Mouse (Mus musculus) stomach, embryonic 14.5 days (tissue): ENCODE measurements at regions not wholly inside any gene's neighbourhood (a gene's known extent, or its start where the extent isn't known, plus 50 kb on each side); places are given as distances from the start of the nearest gene placed in this dataset.

Experiments used
- ATAC-seq: fragments of 200-750 bp; cut with Nextera tagmentation; 2 replicates; pipeline ENCODE4 v1.8.0; 2017; ENCODE audit warnings: low read depth, moderate TSS enrichment; ENCODE audit not compliant: insufficient number of reproducible peaks, insufficient read depth, low FRiP score
- H3K27ac ChIP-seq: fragments of 300-500 bp; sonication (generic); 2 replicates; pipeline ENCODE4 v1.5.1; 2014; ENCODE audit warnings: mild to moderate bottlenecking, low read length, moderate library complexity, mixed read lengths
- H3K27me3 ChIP-seq: fragments of 300-500 bp; sonication (generic); 2 replicates; pipeline ENCODE4 v1.6.1; 2014; ENCODE audit warnings: low read length, control low read depth, mixed read lengths; ENCODE audit not compliant: control insufficient read depth, insufficient read depth
- H3K36me3 ChIP-seq: fragments of 300-500 bp; sonication (generic); 2 replicates; pipeline ENCODE4 v1.6.1; 2014; ENCODE audit warnings: mild to moderate bottlenecking, control low read depth, low read length, moderate library complexity, mixed read lengths; ENCODE audit not compliant: control insufficient read depth, insufficient read depth
- H3K4me1 ChIP-seq: fragments of 300-500 bp; sonication (generic); 2 replicates; pipeline ENCODE4 v1.6.1; 2014; ENCODE audit warnings: low read length, control low read depth, mixed read lengths; ENCODE audit not compliant: control insufficient read depth, insufficient read depth
- H3K4me2 ChIP-seq: fragments of 300-500 bp; sonication (generic); replicated peaks from 2 replicates; pipeline ENCODE4 v1.6.1; 2014; ENCODE audit warnings: low read depth, low read length, control low read depth
- H3K4me3 ChIP-seq: fragments of 300-500 bp; sonication (generic); 2 replicates; pipeline ENCODE4 v1.5.1; 2014; ENCODE audit warnings: low read depth, low read length, control low read depth
- H3K9ac ChIP-seq: fragments of 300-500 bp; sonication (generic); replicated peaks from 2 replicates; pipeline ENCODE4 v1.6.1; 2014; ENCODE audit warnings: low read depth, mild to moderate bottlenecking, control low read depth, low read length, moderate library complexity, mixed read lengths
- H3K9me3 ChIP-seq: fragments of 300-500 bp; sonication (generic); 2 replicates; pipeline ENCODE4 v1.6.1; 2016; ENCODE audit warnings: low read depth, low read length, control low read depth; ENCODE audit not compliant: control insufficient read depth
- WGBS: fragments of 180-500 bp; shearing (Covaris S2); extraction: QIAGEN DNeasy Blood & Tissue Kit; methylation state at CpG from one replicate; pipeline ENCODE4 v1.1.7; 2014; 5-methylcytosine and 5-hydroxymethylcytosine counted together

- 31% methylated on average over 12 of the region's 12 CpGs for WGBS
- no peaks in the 10 kb centered on the region for H3K9me3 ChIP-seq
- H3K4me2 ChIP-seq = no peak overlapping the region
- ATAC-seq = no peak
- H3K4me3 ChIP-seq = no peak overlapping the region
- no peaks in the 10 kb centered on the region; the same call in 1 of the 2 replicates for H3K4me1 ChIP-seq
- H3K27ac ChIP-seq = no peak overlapping the region
- no peak overlapping the region for H3K9ac ChIP-seq
- no peaks in the 10 kb centered on the region for H3K36me3 ChIP-seq
- H3K27me3 ChIP-seq = no peaks in the 10 kb centered on the region
Observed at GRCm38 (mm10) chr11:112125249-112125933, 656.6 kb upstream of the Sox9 start.

- H3K4me1 ChIP-seq = no peaks in the 10 kb centered on the region; the same call in 1 of the 2 replicates
- ATAC-seq = no peak
- no peak overlapping the region for H3K27ac ChIP-seq
- no peaks in the 10 kb centered on the region for H3K27me3 ChIP-seq
- H3K4me3 ChIP-seq = no peak overlapping the region
- no peak overlapping the region for H3K9ac ChIP-seq
- H3K4me2 ChIP-seq = no peak overlapping the region
- H3K9me3 ChIP-seq = no peaks in the 10 kb centered on the region
- WGBS = 78% methylated on average over 4 of the region's 4 CpGs
- H3K36me3 ChIP-seq = no peaks in the 10 kb centered on the region
Observed at GRCm38 (mm10) chr11:112130090-112130489, 651.9 kb upstream of the Sox9 start.

- Histone ChIP-seq H3K9me3 (no peaks in the 10 kb centered on the region), H3K9ac (no peak overlapping the region), H3K4me2 (no peak overlapping the region), H3K36me3 (no peaks in the 10 kb centered on the region), H3K27me3 (no peaks in the 10 kb centered on the region), H3K27ac (no peak overlapping the region), H3K4me1 (peaks cover 9% of the 10 kb centered on the region), H3K4me3 (no peak overlapping the region)
- ATAC-seq = no peak
- 17% methylated on average over 8 of the region's 8 CpGs for WGBS
Observed at GRCm38 (mm10) chr11:112137401-112138020, 644.5 kb upstream of the Sox9 start.

GRCm38 (mm10) chr11:112140058-112140457 is 642.0 kb upstream of the Sox9 start:
- peaks cover 9% of the 10 kb centered on the region for H3K4me1 ChIP-seq
- H3K27me3 ChIP-seq = no peaks in the 10 kb centered on the region
- no peak overlapping the region for H3K4me3 ChIP-seq
- 91% methylated on average over 9 of the region's 9 CpGs for WGBS
- no peaks in the 10 kb centered on the region for H3K9me3 ChIP-seq
- no peak overlapping the region for H3K4me2 ChIP-seq
- no peak overlapping the region for H3K9ac ChIP-seq
- no peak overlapping the region for H3K27ac ChIP-seq
- no peak for ATAC-seq
- no peaks in the 10 kb centered on the region for H3K36me3 ChIP-seq

GRCm38 (mm10) chr11:112140495-112140894 is 641.5 kb upstream of the Sox9 start:
- H3K9ac ChIP-seq = no peak overlapping the region
- H3K36me3 ChIP-seq = no peaks in the 10 kb centered on the region
- no peak overlapping the region for H3K27ac ChIP-seq
- H3K4me1 ChIP-seq = peaks cover 9% of the 10 kb centered on the region
- WGBS = 89% methylated on average over 4 of the region's 4 CpGs
- H3K9me3 ChIP-seq = no peaks in the 10 kb centered on the region
- H3K27me3 ChIP-seq = no peaks in the 10 kb centered on the region
- ATAC-seq = no peak
- no peak overlapping the region for H3K4me3 ChIP-seq
- no peak overlapping the region for H3K4me2 ChIP-seq

- no peaks in the 10 kb centered on the region for H3K9me3 ChIP-seq
- no peaks in the 10 kb centered on the region for H3K27me3 ChIP-seq
Observed at GRCm38 (mm10) chr11:112140912-112141311, 641.1 kb upstream of the Sox9 start.

GRCm38 (mm10) chr11:112152051-112152450 is 630.0 kb upstream of the Sox9 start:
- H3K4me2 ChIP-seq = no peak overlapping the region
- no peak for ATAC-seq
- 85% methylated on average over 3 of the region's 3 CpGs for WGBS

More at GRCm38 (mm10) chr11:112140912-112141311, 641.1 kb upstream of the Sox9 start:
- no peak for ATAC-seq
- Histone ChIP-seq H3K4me2 (no peak overlapping the region), H3K27ac (no peak overlapping the region), H3K4me1 (peaks cover 9% of the 10 kb centered on the region), H3K36me3 (no peaks in the 10 kb centered on the region), H3K4me3 (no peak overlapping the region), H3K9ac (no peak overlapping the region)
- 83% methylated on average over 9 of the region's 9 CpGs for WGBS

GRCm38 (mm10) chr11:112153198-112153597 is 628.8 kb upstream of the Sox9 start:
- ATAC-seq = no peak
- Histone ChIP-seq H3K27ac (no peak overlapping the region), H3K4me1 (peaks cover 5% of the 10 kb centered on the region; the same call in 1 of the 2 replicates), H3K4me3 (no peak overlapping the region), H3K27me3 (no peaks in the 10 kb centered on the region), H3K36me3 (no peaks in the 10 kb centered on the region), H3K9ac (no peak overlapping the region), H3K4me2 (no peak overlapping the region), H3K9me3 (peaks cover 4% of the 10 kb centered on the region; the same call in 1 of the 2 replicates)
- WGBS = 90% methylated on average over 5 of the region's 5 CpGs

More at GRCm38 (mm10) chr11:112152051-112152450, 630.0 kb upstream of the Sox9 start:
- peaks cover 5% of the 10 kb centered on the region; the same call in 1 of the 2 replicates for H3K4me1 ChIP-seq
- H3K4me3 ChIP-seq = no peak overlapping the region
- no peaks in the 10 kb centered on the region for H3K27me3 ChIP-seq
- H3K9me3 ChIP-seq = peaks cover 4% of the 10 kb centered on the region; the same call in 1 of the 2 replicates
- H3K27ac ChIP-seq = no peak overlapping the region
- H3K9ac ChIP-seq = no peak overlapping the region
- H3K36me3 ChIP-seq = no peaks in the 10 kb centered on the region
